ENCODE assay signal across 8 mouse cellular contexts in genomic region chr10:17722158-17722557, GRCm38 (mm10). TPM values are rescaled to one million over a fixed set of nuclear protein-coding genes. Genes with fewer than 3 reads are reported as not detected.
DNase-seq lines count a peak whose midpoint lies in the region; ATAC-seq and TF ChIP-seq lines count a peak whose summit lies in the region.

No protein-coding gene starts in this region.

- peaks cover 10% of the 10 kb centered on the region; the same call in 1 of the 2 replicates for H3K79me2 ChIP-seq in liver, adult 2 months (ENCODE audit: control insufficient read depth, insufficient read depth, low read length)

- peak overlapping the region; percentile 99 for H3K27ac ChIP-seq in heart, embryonic 11.5 days (ENCODE audit: low read depth, low read length)
- H3K27ac ChIP-seq in kidney, embryonic 16.5 days (ENCODE audit: low read length) = peak overlapping the region; percentile 100
- H3K27ac ChIP-seq in liver, adult 2 months (replicated peaks; ENCODE audit: insufficient read depth, low read depth, low read length) = peak overlapping the region; percentile 97
- H3K27ac ChIP-seq in stomach, embryonic 14.5 days (ENCODE audit: low read length) = peak overlapping the region; percentile 99

- H3K9ac ChIP-seq in heart, embryonic 11.5 days (ENCODE audit: low read depth, low read length) = peak overlapping the region; percentile 97
- peak overlapping the region; percentile 86 for H3K9ac ChIP-seq in kidney, embryonic 16.5 days (replicated peaks; ENCODE audit: low read length)
- peak overlapping the region; percentile 85 for H3K9ac ChIP-seq in liver, adult 2 months (ENCODE audit: low read depth, low read length)
- H3K9ac ChIP-seq in stomach, embryonic 14.5 days (replicated peaks; ENCODE audit: low read depth, low read length) = peak overlapping the region; percentile 92

- H3K4me3 ChIP-seq in erythroblast, embryonic 14.5 days (replicated peaks) = peak overlapping the region; percentile 84
- H3K4me3 ChIP-seq in heart, embryonic 11.5 days (ENCODE audit: low read depth, low read length) = peak overlapping the region; percentile 91
- H3K4me3 ChIP-seq in kidney, embryonic 16.5 days (ENCODE audit: low read length) = peak overlapping the region; percentile 97
- peak overlapping the region; percentile 79 for H3K4me3 ChIP-seq in liver, adult 2 months (ENCODE audit: insufficient read depth, low read depth, low read length)
- H3K4me3 ChIP-seq in stomach, embryonic 14.5 days (ENCODE audit: low read depth, low read length) = peak overlapping the region; percentile 94

- H3K36me3 ChIP-seq in erythroblast, embryonic 14.5 days (ENCODE audit: control insufficient read depth) = peaks cover 4% of the 10 kb centered on the region
- no peaks in the 10 kb centered on the region for H3K36me3 ChIP-seq in heart, embryonic 11.5 days (ENCODE audit: control insufficient read depth, insufficient read depth, low read length)
- 0 out of 2 replicates have a peak, but pooled peaks cover 3% of the 10 kb centered on the region for H3K36me3 ChIP-seq in kidney, embryonic 16.5 days (ENCODE audit: insufficient read depth, low read length)
- H3K36me3 ChIP-seq in liver, adult 2 months (ENCODE audit: control insufficient read depth, insufficient read depth, low read length) = no peaks in the 10 kb centered on the region
- H3K36me3 ChIP-seq in stomach, embryonic 14.5 days (ENCODE audit: control insufficient read depth, insufficient read depth, low read length) = peaks cover 3% of the 10 kb centered on the region; the same call in 1 of the 2 replicates

- 0% methylated on average over 24 of the region's 24 CpGs for WGBS in heart, embryonic 11.5 days (ENCODE audit: insufficient replicate concordance)
- under 1% methylated on average over 24 of the region's 24 CpGs for WGBS in kidney, embryonic 16.5 days
- under 1% methylated on average over 24 of the region's 24 CpGs for WGBS in liver, adult 2 months
- under 1% methylated on average over 24 of the region's 24 CpGs for WGBS in stomach, embryonic 14.5 days

- H3K9me3 ChIP-seq in erythroblast, embryonic 14.5 days (ENCODE audit: control insufficient read depth, low read length) = no peaks in the 10 kb centered on the region
- no peaks in the 10 kb centered on the region for H3K9me3 ChIP-seq in heart, embryonic 11.5 days (replicated peaks; ENCODE audit: control insufficient read depth, low read length)
- no peaks in the 10 kb centered on the region for H3K9me3 ChIP-seq in kidney, embryonic 16.5 days (ENCODE audit: low read length)
- H3K9me3 ChIP-seq in stomach, embryonic 14.5 days (ENCODE audit: control insufficient read depth, low read depth, low read length) = no peaks in the 10 kb centered on the region

- peaks cover 71% of the 10 kb centered on the region for H3K4me1 ChIP-seq in erythroblast, embryonic 14.5 days (ENCODE audit: control insufficient read depth)
- peaks cover 24% of the 10 kb centered on the region for H3K4me1 ChIP-seq in heart, embryonic 11.5 days (ENCODE audit: control insufficient read depth, insufficient read depth, low read length)
- H3K4me1 ChIP-seq in kidney, embryonic 16.5 days (ENCODE audit: insufficient read depth, low read length) = peaks cover 24% of the 10 kb centered on the region
- peaks cover 9% of the 10 kb centered on the region for H3K4me1 ChIP-seq in liver, adult 2 months (ENCODE audit: control insufficient read depth, insufficient read depth, low read length)
- H3K4me1 ChIP-seq in stomach, embryonic 14.5 days (ENCODE audit: control insufficient read depth, insufficient read depth, low read length) = peaks cover 14% of the 10 kb centered on the region

- peak; percentile 82 for ATAC-seq in heart, embryonic 11.5 days (replicated peaks; ENCODE audit: insufficient number of reproducible peaks, low FRiP score, low TSS enrichment)
- peak; percentile 87 for ATAC-seq in kidney, embryonic 16.5 days (ENCODE audit: low FRiP score, low TSS enrichment)
- peak; percentile 84 for ATAC-seq in stomach, embryonic 14.5 days (ENCODE audit: insufficient number of reproducible peaks, insufficient read depth, low FRiP score, low read depth)

- peak; percentile 87 to 88 for DNase-seq in B cell, adult 2 months
- peak; percentile 99 for DNase-seq in brain, embryonic 14.5 days (ENCODE audit: low read depth)
- DNase-seq in liver, adult 2 months (ENCODE audit: extremely low read depth, low read depth, low spot score) = peak; percentile 99
- DNase-seq in naive thymus-derived CD4-positive, alpha-beta T cell, adult 2 months (ENCODE audit: low read depth) = peak; percentile 93

- peaks cover 20% of the 10 kb centered on the region for H3K27me3 ChIP-seq in erythroblast, embryonic 14.5 days (ENCODE audit: control insufficient read depth)
- no peaks in the 10 kb centered on the region for H3K27me3 ChIP-seq in heart, embryonic 11.5 days (ENCODE audit: control insufficient read depth, insufficient read depth, low read length)
- no peaks in the 10 kb centered on the region for H3K27me3 ChIP-seq in kidney, embryonic 16.5 days (ENCODE audit: insufficient read depth, low read length)
- H3K27me3 ChIP-seq in liver, adult 2 months (ENCODE audit: control insufficient read depth, insufficient read depth, low read length) = no peaks in the 10 kb centered on the region
- no peaks in the 10 kb centered on the region for H3K27me3 ChIP-seq in stomach, embryonic 14.5 days (ENCODE audit: control insufficient read depth, insufficient read depth, low read length)

- H3K4me2 ChIP-seq in heart, embryonic 11.5 days = peak overlapping the region; percentile 73
- H3K4me2 ChIP-seq in kidney, embryonic 16.5 days (replicated peaks; ENCODE audit: low read depth, low read length) = peak overlapping the region; percentile 69
- H3K4me2 ChIP-seq in stomach, embryonic 14.5 days (replicated peaks; ENCODE audit: low read depth, low read length) = peak overlapping the region; percentile 86

- TF ChIP-seq CTCF in brain, embryonic 14.5 days (IDR thresholded peaks at IDR 0.05; ENCODE audit: borderline replicate concordance, extremely low read depth, insufficient read depth, insufficient read length) = 0 out of 2 replicates have a peak, but pooled peaks have one; percentile 4
- 0 out of 2 replicates have a peak, but pooled peaks have one; percentile 11 for TF ChIP-seq CTCF in liver, adult 2 months (IDR thresholded peaks at IDR 0.05; ENCODE audit: low read depth, low read length)

- TF ChIP-seq POLR2A in brain, embryonic 14.5 days (IDR thresholded peaks at IDR 0.05; ENCODE audit: borderline replicate concordance, extremely low read depth, insufficient read depth, insufficient read length, poor library complexity, severe bottlenecking) = 0 out of 2 replicates have a peak, but pooled peaks have one; percentile 24
- TF ChIP-seq POLR2A in liver, adult 2 months (IDR thresholded peaks at IDR 0.05; ENCODE audit: extremely low read depth, insufficient read depth, low read length) = 0 out of 2 replicates have a peak, but pooled peaks have one; percentile 25

RNA-seq across cellular contexts. Expression of gene Cited2, which starts 0.9 kb away (rescaled TPM):
- polyA plus RNA-seq in brain, embryonic 14.5 days (2012; rRNA removed) = 105 and 113 TPM in 2 replicates
- 2.9 and 3.6 TPM in 2 replicates for polyA plus RNA-seq in erythroblast, embryonic 14.5 days (2012)
- polyA plus RNA-seq in heart, embryonic 11.5 days (2014; fragmentation: Nextera tagmentation; extraction: Ambion mirVana) = 35.4 and 42.6 TPM in 2 replicates
- polyA plus RNA-seq in kidney, embryonic 16.5 days (2015; fragmentation: Nextera tagmentation; extraction: Ambion mirVana) = 62.0 and 67.8 TPM in 2 replicates
- total RNA-seq in liver, adult 2 months (2014; rRNA removed) = 9.2 and 9.7 TPM in 2 replicates
- polyA plus RNA-seq in liver, adult 2 months (2012; rRNA removed) = 25.6 and 25.9 TPM in 2 replicates
- 32.9 and 38.3 TPM in 2 replicates for polyA plus RNA-seq in stomach, embryonic 14.5 days (2014; fragmentation: Nextera tagmentation; extraction: Ambion mirVana)

Comparison
In these comparisons a context has a peak if more than half of its experiments do, and no peak if none do; other contexts are left out.
1. Peak in every context shown above with its lines: DNase-seq, ATAC-seq, H3K4me3 ChIP-seq and H3K27ac ChIP-seq.